21 mouse cellular contexts compared by ENCODE assay signal in genomic region chr17:26717868-26718267, GRCm38 (mm10). TPM values are rescaled to one million over a fixed set of nuclear protein-coding genes. Genes with fewer than 3 reads are reported as not detected.
DNase-seq lines count a peak whose midpoint lies in the region; ATAC-seq and TF ChIP-seq lines count a peak whose summit lies in the region.
"Had no signal": no experiment of that assay in that cellular context is flagged by ENCODE, and none has a peak within 500 bp of the region (broad histone marks: within the 10 kb centered on the region; RNA-seq: fewer than 3 reads in every experiment).

No protein-coding gene starts in this region.

- 51% methylated on average over 2 of the region's 2 CpGs for WGBS in forebrain, postnatal 0 days
- 68% methylated on average over 2 of the region's 2 CpGs for WGBS in forebrain, embryonic 10.5 days

- intact Hi-C loops in left cerebral cortex, adult 2 months (cut with DNase I) = loop anchor here (5.0 kb wide), 2 partner anchors 64 to 169 kb away; partner anchors contain the start of gene Bnip1
- intact Hi-C loops in left cerebral cortex, postnatal 14 days (cut with DNase I) = loop anchor here (5.0 kb wide), 2 partner anchors 41 to 54 kb away; no protein-coding TSS in a partner anchor

- no peaks in the 10 kb centered on the region for H3K27me3 ChIP-seq in forebrain, postnatal 0 days (ENCODE audit: insufficient read depth, low read length)
- H3K27me3 ChIP-seq in forebrain, embryonic 10.5 days (ENCODE audit: poor library complexity, severe bottlenecking) = no peaks in the 10 kb centered on the region
- H3K27me3 ChIP-seq: forebrain, embryonic 12.5 days; hindbrain, embryonic 12.5 days; neural tube, embryonic 12.5 days had no signal

- TF ChIP-seq CTCF in forebrain, postnatal 0 days (IDR thresholded peaks at IDR 0.05; ENCODE audit: low read depth) = 0 out of 2 replicates have a peak, but pooled peaks have one; percentile 8
- peak; percentile 19 for TF ChIP-seq CTCF in left cerebral cortex, adult 2 months (IDR thresholded peaks at IDR 0.05)

- 0 out of 2 replicates have a peak, but pooled peaks cover 4% of the 10 kb centered on the region for H3K4me1 ChIP-seq in forebrain, postnatal 0 days (ENCODE audit: insufficient read depth)
- H3K4me1 ChIP-seq in forebrain, embryonic 10.5 days = peaks cover 7% of the 10 kb centered on the region
- H3K4me1 ChIP-seq: neural tube, embryonic 12.5 days had no signal

- H3K4me3 ChIP-seq in forebrain, postnatal 0 days (ENCODE audit: low read depth, low read length) = no peak overlapping the region
- no peak overlapping the region for H3K4me3 ChIP-seq in forebrain, embryonic 10.5 days
- H3K4me3 ChIP-seq in left cerebral cortex, adult 2 months = no peak overlapping the region
- H3K4me3 ChIP-seq: forebrain, embryonic 12.5 days; hindbrain, embryonic 12.5 days; neural tube, embryonic 12.5 days had no signal

- no peak overlapping the region for H3K27ac ChIP-seq in forebrain, postnatal 0 days (ENCODE audit: low read depth, low read length)
- H3K27ac ChIP-seq in forebrain, embryonic 10.5 days = no peak overlapping the region
- H3K27ac ChIP-seq in left cerebral cortex, adult 2 months = no peak overlapping the region
- H3K27ac ChIP-seq: embryonic facial prominence, embryonic 10.5 days; forebrain, embryonic 12.5 days; hindbrain, embryonic 12.5 days; midbrain, embryonic 10.5 days; neural tube, embryonic 12.5 days had no signal

- H3K9ac ChIP-seq in forebrain, postnatal 0 days = no peak overlapping the region
- H3K9ac ChIP-seq: forebrain, embryonic 12.5 days; hindbrain, embryonic 12.5 days; neural tube, embryonic 12.5 days had no signal

- DNase-seq in forebrain, postnatal 0 days = no peak
- DNase-seq in forebrain, embryonic 10.5 days (ENCODE audit: extremely low spot score, low spot score) = no peak
- no peak for DNase-seq in left cerebral cortex, adult 2 months (ENCODE audit: extremely low spot score in 1 of 2, low spot score in 2 of 2)
- DNase-seq in left cerebral cortex, postnatal 14 days (ENCODE audit: low spot score in 2 of 2) = no peak
- DNase-seq in 416B (ENCODE audit: low read depth) = peak; percentile 44
- DNase-seq in T-cell, adult 2 months (ENCODE audit: low spot score) = peak; percentile 37
- DNase-seq in thymus, postnatal 25 days = no peak
- DNase-seq: cerebellum, adult 8-10 months; gastrocnemius, postnatal 14 days; heart, postnatal 10 days; lung, adult 2 months; lung, postnatal 36 days; right cerebral cortex, adult 18-20 months; thymus, adult 2 months had no signal

- no peak overlapping the region for H3K4me2 ChIP-seq in forebrain, postnatal 0 days (ENCODE audit: low read depth)
- H3K4me2 ChIP-seq: forebrain, embryonic 12.5 days; hindbrain, embryonic 12.5 days; neural tube, embryonic 12.5 days had no signal

- H3K9me3 ChIP-seq in forebrain, postnatal 0 days (ENCODE audit: low read length) = no peaks in the 10 kb centered on the region
- H3K9me3 ChIP-seq in forebrain, embryonic 10.5 days = no peaks in the 10 kb centered on the region
- H3K9me3 ChIP-seq: embryonic facial prominence, embryonic 10.5 days; forebrain, embryonic 12.5 days; hindbrain, embryonic 12.5 days; midbrain, embryonic 10.5 days; neural tube, embryonic 12.5 days had no signal

- no peaks in the 10 kb centered on the region for H3K36me3 ChIP-seq in forebrain, postnatal 0 days (ENCODE audit: insufficient read depth)
- H3K36me3 ChIP-seq in forebrain, embryonic 10.5 days (replicated peaks) = no peaks in the 10 kb centered on the region
- H3K36me3 ChIP-seq: embryonic facial prominence, embryonic 10.5 days; forebrain, embryonic 12.5 days; hindbrain, embryonic 12.5 days; midbrain, embryonic 10.5 days; neural tube, embryonic 12.5 days had no signal

- ATAC-seq in forebrain, postnatal 0 days = no peak
- ATAC-seq in megakaryocyte-erythroid progenitor cell, adult 5-6 weeks (replicated peaks; ENCODE audit: low FRiP score, low TSS enrichment, poor library complexity, severe bottlenecking) = no peak
- ATAC-seq: inflammation-experienced regulatory T-cells, adult 6 months had no signal

RNA-seq across cellular contexts. Expression of gene Crebrf, which starts 2.4 kb away (rescaled TPM):
- total RNA-seq in forebrain, postnatal 0 days (2014; rRNA removed) = 26.0 and 31.4 TPM in 2 replicates
- 7.2 and 11.0 TPM in 2 replicates for polyA plus RNA-seq in forebrain, postnatal 0 days (2015; fragmentation: Nextera tagmentation; extraction: Ambion mirVana)
- polyA plus RNA-seq in forebrain, embryonic 10.5 days (2016; fragmentation: Nextera tagmentation; extraction: Ambion mirVana) = 1.7 and 2.5 TPM in 2 replicates
- 100 to 1,000 TPM; 150 TPM for total RNA-seq in left cerebral cortex, adult 2 months (2021)
- 10 to 100 TPM; 34.8 to 35.6 TPM for total RNA-seq in left cerebral cortex, postnatal 14 days (2021)
- 11.4 and 12.0 TPM in 2 replicates for total RNA-seq in megakaryocyte-erythroid progenitor cell, adult 5-6 weeks (2014; fragmentation: Nextera tagmentation)
- 17.9 and 37.0 TPM in 2 replicates for total RNA-seq in megakaryocyte-erythroid progenitor cell, adult 5-6 weeks (2017)

RNA-seq across cellular contexts. Expression of gene Atp6v0e, which starts 54.8 kb away (rescaled TPM):
- 60.2 and 71.9 TPM in 2 replicates for total RNA-seq in forebrain, postnatal 0 days (2014; rRNA removed)
- polyA plus RNA-seq in forebrain, postnatal 0 days (2015; fragmentation: Nextera tagmentation; extraction: Ambion mirVana) = 106 and 139 TPM in 2 replicates
- polyA plus RNA-seq in forebrain, embryonic 10.5 days (2016; fragmentation: Nextera tagmentation; extraction: Ambion mirVana) = 104 and 109 TPM in 2 replicates
- 10 to 100 TPM; 39.2 to 44.6 TPM for total RNA-seq in left cerebral cortex, adult 2 months (2021)
- total RNA-seq in left cerebral cortex, postnatal 14 days (2021) = 10 to 100 TPM; 36.7 to 45.8 TPM
- 212 and 213 TPM in 2 replicates for total RNA-seq in megakaryocyte-erythroid progenitor cell, adult 5-6 weeks (2014; fragmentation: Nextera tagmentation)
- 270 and 362 TPM in 2 replicates for total RNA-seq in megakaryocyte-erythroid progenitor cell, adult 5-6 weeks (2017)

Comparison
In these comparisons a context has a peak if more than half of its experiments do, and no peak if none do; other contexts are left out.
1. DNase-seq: peak in 416B (single experiment) and T-cell, adult 2 months (single experiment); none in forebrain, postnatal 0 days (single experiment), forebrain, embryonic 10.5 days (single experiment), left cerebral cortex, adult 2 months (0 of 2), left cerebral cortex, postnatal 14 days (0 of 2) and thymus, postnatal 25 days (single experiment).